Mouse (Mus musculus) urinary bladder, adult 18-20 months (tissue): ENCODE measurements at regions not wholly inside any gene's neighbourhood (a gene's known extent, or its start where the extent isn't known, plus 50 kb on each side); places are given as distances from the start of the nearest gene placed in this dataset.

ENCODE experiments used
- DNase-seq, 2 experiments: peaks; one replicate each; pipeline ENCODE4 v3.0.0; 2022; ENCODE audit warnings: low spot score in 2 of 2, mixed read lengths in 2 of 2

DNA sequence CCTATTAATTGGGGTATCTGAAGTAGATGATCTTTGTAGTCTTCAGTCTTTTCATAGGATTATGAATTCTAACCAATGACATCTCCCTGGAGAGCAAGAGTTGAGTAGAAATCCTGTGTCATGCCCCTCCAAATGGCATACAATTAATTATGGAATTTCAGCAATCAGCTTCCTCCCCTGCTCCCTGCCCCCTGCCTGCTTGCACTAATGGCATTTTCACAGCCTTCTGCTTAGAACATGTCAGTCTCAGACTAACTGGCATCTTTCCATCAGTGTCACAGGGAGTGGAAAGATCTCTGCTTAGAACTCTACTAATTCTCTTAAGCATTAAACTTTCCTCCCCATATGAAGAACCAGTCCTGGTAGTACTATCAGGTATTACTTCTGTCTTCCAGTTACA is 581.8 kb upstream of the Camk1g start:
- no peak for DNase-seq

GRCm38 (mm10) chr1:193949817-193950216 is 579.7 kb upstream of the Camk1g start:
- DNase-seq, result no peak

GRCm38 (mm10) chr1:193946953-193947586 is 577.0 kb upstream of the Camk1g start:
- DNase-seq, result no peak

GRCm38 (mm10) chr1:193935969-193936368 is 565.9 kb upstream of the Camk1g start:
- no peak for DNase-seq

DNA sequence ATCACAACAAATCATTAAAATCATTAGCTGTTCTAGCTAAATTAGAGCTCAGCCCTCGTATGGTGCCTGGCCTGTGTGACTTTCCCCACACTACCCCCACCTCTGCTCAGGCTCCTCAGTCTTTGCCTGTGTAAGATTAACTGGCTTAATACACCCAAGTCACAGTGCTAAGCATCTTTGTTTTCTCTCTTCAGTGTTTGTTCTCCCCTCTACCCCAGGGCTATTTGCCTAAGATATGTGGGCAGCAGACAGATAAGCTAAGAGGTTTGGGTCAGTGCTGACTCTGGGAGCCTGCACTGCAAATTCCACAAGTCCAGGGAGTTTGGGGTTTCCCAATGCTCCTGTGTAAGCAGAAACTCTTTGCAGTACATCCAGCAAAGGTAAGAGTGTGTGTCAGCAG is 564.2 kb upstream of the Camk1g start:
- no peak for DNase-seq

GRCm38 (mm10) chr1:193931131-193931729 is 561.1 kb upstream of the Camk1g start:
- no peak for DNase-seq

DNA sequence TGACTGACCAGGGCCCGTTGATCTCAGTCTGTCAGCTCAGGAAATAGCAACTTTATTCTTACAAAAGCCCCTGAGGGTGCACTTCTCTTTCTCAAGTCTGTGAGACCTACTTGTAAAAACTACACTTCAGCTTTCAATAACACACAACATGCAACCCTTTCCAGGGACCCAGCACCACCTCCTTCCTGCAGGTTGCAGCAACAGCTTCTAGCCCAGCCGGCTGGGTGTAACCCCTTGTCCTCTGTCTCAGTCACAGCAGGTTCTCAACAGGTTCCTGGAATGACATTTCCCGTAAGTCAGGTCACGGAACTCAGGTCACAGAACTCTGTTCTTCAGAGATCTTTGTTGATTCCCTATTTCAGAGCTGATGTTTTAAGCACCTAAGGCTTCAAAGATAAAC is 558.5 kb upstream of the Camk1g start:
- no peak for DNase-seq

- no peak for DNase-seq
Observed at GRCm38 (mm10) chr1:193922756-193923155, 552.7 kb upstream of the Camk1g start.

GRCm38 (mm10) chr1:193919243-193919642 is 549.1 kb upstream of the Camk1g start:
- DNase-seq, result no peak

- DNase-seq, result no peak
Observed at GRCm38 (mm10) chr1:193905711-193906110, 535.6 kb upstream of the Camk1g start.

GRCm38 (mm10) chr1:193894072-193894471 is 524.0 kb upstream of the Camk1g start:
- no peak for DNase-seq

GRCm38 (mm10) chr1:193876540-193876939 is 506.4 kb upstream of the Camk1g start:
- no peak for DNase-seq

GRCm38 (mm10) chr1:193876121-193876520 is 506.0 kb upstream of the Camk1g start:
- DNase-seq, result no peak

DNA sequence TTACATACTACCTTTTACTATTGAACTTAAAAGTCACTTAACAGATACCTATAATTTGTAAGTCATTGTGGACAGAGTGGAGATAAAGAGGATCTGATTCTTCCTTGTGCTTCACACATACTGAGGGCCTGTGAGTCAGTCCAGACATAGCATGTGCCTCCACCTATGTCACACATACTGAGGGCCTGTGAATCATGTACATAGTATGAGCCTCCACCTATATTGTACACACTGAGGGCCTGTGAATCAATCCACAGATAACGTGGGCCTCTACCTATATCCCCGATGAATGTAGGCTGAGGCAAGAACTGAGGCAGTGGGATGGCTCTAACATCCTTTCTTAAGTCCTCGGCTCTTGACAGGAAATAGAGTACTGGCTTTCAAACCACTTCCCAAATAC is 505.2 kb upstream of the Camk1g start:
- DNase-seq, result no peak

DNA sequence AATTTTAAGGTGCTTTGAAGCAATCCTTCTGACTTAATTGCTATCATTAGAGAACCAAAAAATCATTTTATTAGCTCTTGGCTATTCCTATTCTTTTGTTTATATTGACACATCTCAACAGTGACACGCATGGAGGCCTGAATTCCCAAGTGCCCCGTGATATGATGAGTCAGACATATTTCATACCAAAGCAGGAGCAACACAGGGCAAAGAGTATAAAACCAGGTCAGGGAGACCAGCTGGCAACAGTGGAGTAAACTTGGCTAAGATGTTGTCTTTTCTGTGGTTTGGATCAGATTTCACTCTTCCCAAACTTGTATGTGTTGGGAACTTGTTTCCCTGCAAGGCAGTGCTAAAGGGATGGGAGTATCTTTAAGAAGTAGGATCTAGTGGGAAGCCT is 500.6 kb upstream of the Camk1g start:
- DNase-seq, result no peak

- DNase-seq, result no peak
Observed at GRCm38 (mm10) chr1:193868639-193869320, 498.7 kb upstream of the Camk1g start.

GRCm38 (mm10) chr1:193860767-193861299 is 490.7 kb upstream of the Camk1g start:
- DNase-seq, result no peak

DNA sequence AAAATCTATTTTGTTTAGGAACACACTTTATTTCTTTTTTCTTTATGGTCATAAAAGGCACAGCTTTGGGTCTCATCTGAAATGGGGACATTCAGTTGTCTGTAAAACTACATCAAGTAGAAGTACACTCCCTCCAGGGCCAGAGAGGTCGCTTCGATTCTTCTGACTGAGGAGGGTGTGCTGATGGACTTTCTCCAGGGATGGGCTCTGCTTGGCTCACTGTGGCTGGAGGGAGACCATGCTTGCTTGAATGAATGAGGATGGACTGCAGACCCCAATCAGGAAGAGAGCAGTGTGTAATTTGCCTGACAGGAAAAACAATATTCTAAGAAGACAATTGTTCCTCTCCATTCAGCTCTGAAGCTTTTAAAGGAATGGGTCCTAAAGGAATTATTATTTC is 490.3 kb upstream of the Camk1g start:
- DNase-seq, result no peak

DNA sequence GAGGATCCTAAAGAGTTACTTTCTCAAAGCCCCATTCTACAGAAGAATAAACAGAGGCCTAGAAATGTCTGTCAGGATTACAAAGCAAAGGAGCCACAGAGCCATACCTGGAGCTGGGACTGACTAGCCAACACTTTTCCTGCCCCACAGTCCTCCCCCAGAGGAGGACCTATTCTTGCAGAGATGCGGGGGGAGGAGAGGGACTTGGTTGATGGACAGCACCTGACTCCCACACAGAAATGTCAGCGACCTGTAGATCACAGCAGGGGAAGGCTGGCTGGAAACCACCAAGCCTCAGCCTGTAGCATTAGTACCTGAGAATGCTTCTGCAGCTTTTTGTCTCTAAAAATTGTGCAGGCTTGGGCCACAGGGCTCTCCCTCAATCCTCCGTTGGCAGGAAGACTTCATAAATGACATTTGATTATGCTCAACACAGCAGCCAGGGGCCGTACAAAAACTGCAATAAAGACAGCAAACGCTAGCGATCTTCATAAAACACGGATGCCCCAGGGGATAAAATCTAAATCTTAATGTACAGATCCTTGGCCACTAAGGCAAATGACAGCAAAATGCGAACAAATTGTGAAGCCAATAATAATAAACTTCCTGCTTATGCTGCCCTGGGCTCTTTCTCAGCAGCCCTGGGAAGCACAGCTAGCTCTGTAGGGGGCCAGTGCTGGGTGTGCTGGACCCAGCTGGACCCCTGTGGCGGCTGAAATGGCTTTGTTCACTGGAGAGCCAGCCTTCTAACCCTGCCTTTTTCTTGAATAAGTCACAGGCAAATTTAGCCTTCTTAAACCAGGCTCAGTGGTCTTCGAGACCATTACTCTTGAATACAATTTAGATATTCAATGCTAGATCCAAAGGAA is 489.4 kb upstream of the Camk1g start:
- no peak for DNase-seq

GRCm38 (mm10) chr1:193847922-193848321 is 477.8 kb upstream of the Camk1g start:
- DNase-seq, result no peak

- DNase-seq, result no peak
Observed at GRCm38 (mm10) chr1:193844868-193845267, 474.8 kb upstream of the Camk1g start.

GRCm38 (mm10) chr1:193844461-193844860 is 474.4 kb upstream of the Camk1g start:
- no peak for DNase-seq
